Mouse (Mus musculus) midbrain, embryonic 16.5 days (tissue): Measurements from ENCODE around the gene Pxylp1. TPM values are rescaled to one million over a fixed set of nuclear protein-coding genes. Genes with fewer than 3 reads are reported as not detected.

Experiments
- ATAC-seq: fragments of 200-750 bp; cut with Nextera tagmentation; 2 replicates; pipeline ENCODE4 v1.8.0; 2017; ENCODE audit warnings: moderate TSS enrichment
- H3K27ac ChIP-seq: fragments of 300-500 bp; sonication (generic); 2 replicates; pipeline ENCODE4 v1.5.1; 2014; ENCODE audit warnings: mild to moderate bottlenecking, low read length, mixed read lengths
- H3K27me3 ChIP-seq: fragments of 300-500 bp; sonication (generic); 2 replicates; pipeline ENCODE4 v1.6.1; 2014; ENCODE audit warnings: low read depth, low read length, mixed read lengths; ENCODE audit not compliant: control insufficient read depth, insufficient read depth
- H3K36me3 ChIP-seq: fragments of 300-500 bp; sonication (generic); 2 replicates; pipeline ENCODE4 v1.6.1; 2014; ENCODE audit warnings: mild to moderate bottlenecking, low read length, moderate library complexity, mixed read lengths; ENCODE audit not compliant: control insufficient read depth, insufficient read depth
- H3K4me1 ChIP-seq: fragments of 300-500 bp; sonication (generic); 2 replicates; pipeline ENCODE4 v1.6.1; 2014; ENCODE audit warnings: mild to moderate bottlenecking, low read length, mixed read lengths; ENCODE audit not compliant: control insufficient read depth, insufficient read depth
- H3K4me2 ChIP-seq: fragments of 300-500 bp; sonication (generic); 2 replicates; pipeline ENCODE4 v1.6.1; 2014; ENCODE audit warnings: mild to moderate bottlenecking, low read length, mixed read lengths
- H3K4me3 ChIP-seq: fragments of 300-500 bp; sonication (generic); 2 replicates; pipeline ENCODE4 v1.5.1; 2014; ENCODE audit warnings: low read depth, mild to moderate bottlenecking, low read length, moderate library complexity, mixed read lengths
- H3K9ac ChIP-seq: fragments of 300-500 bp; sonication (generic); 2 replicates; pipeline ENCODE4 v1.6.1; 2014; ENCODE audit warnings: low read depth, low read length, mixed read lengths
- H3K9me3 ChIP-seq: fragments of 300-500 bp; sonication (generic); replicated peaks from 2 replicates; pipeline ENCODE4 v1.6.1; 2014; ENCODE audit warnings: mild to moderate bottlenecking, low read length, mixed read lengths; ENCODE audit not compliant: control insufficient read depth, poor library complexity, severe bottlenecking
- WGBS: fragments of 180-500 bp; shearing (Covaris S2); extraction: QIAGEN DNeasy Blood & Tissue Kit; methylation state at CpG from one replicate; pipeline ENCODE4 v1.1.7; 2014; 5-methylcytosine and 5-hydroxymethylcytosine counted together
- polyA plus RNA-seq: library from polyadenylated mRNA; unstranded; fragments of >200 nt; fragmentation: Nextera tagmentation; extraction: Ambion mirVana; gene quantifications from 2 replicates; pipeline ENCODE4 v1.2.1, GENCODE M21; 2015

Gene Pxylp1
- polyA plus RNA-seq, 1 experiment from 2014 or later = 39.3 TPM

DNA sequence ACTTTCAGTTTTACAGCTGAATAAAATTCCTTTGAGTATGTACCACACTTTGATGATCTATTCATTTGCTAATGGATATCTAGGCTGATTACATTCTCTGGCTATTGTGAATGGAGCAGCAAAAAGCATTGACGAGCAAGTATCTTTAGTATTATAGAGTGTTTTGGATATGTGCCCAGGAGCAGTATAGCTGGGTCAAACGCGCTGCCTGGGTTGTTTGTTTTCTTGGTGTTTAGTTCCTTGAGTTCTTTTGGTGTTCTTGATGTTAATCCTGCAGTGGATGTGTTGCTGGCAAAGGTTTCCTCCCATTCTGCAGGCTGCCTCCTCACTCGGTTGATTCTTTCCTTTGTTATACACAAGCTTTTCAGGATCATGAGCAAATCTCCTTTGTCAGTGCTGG, 80.5 kb downstream of the Pxylp1 start:
- H3K27ac ChIP-seq = no peak overlapping the region
- 0 out of 2 replicates have a peak, but pooled peaks cover 3% of the 10 kb centered on the region for H3K9me3 ChIP-seq
- no peak overlapping the region for H3K9ac ChIP-seq
- ATAC-seq = no peak
- H3K27me3 ChIP-seq = no peaks in the 10 kb centered on the region
- H3K4me1 ChIP-seq = no peaks in the 10 kb centered on the region
- no peak overlapping the region for H3K4me2 ChIP-seq
- 17% methylated on average over 4 of the region's 4 CpGs for WGBS
- H3K36me3 ChIP-seq = no peaks in the 10 kb centered on the region
- H3K4me3 ChIP-seq = no peak overlapping the region

DNA sequence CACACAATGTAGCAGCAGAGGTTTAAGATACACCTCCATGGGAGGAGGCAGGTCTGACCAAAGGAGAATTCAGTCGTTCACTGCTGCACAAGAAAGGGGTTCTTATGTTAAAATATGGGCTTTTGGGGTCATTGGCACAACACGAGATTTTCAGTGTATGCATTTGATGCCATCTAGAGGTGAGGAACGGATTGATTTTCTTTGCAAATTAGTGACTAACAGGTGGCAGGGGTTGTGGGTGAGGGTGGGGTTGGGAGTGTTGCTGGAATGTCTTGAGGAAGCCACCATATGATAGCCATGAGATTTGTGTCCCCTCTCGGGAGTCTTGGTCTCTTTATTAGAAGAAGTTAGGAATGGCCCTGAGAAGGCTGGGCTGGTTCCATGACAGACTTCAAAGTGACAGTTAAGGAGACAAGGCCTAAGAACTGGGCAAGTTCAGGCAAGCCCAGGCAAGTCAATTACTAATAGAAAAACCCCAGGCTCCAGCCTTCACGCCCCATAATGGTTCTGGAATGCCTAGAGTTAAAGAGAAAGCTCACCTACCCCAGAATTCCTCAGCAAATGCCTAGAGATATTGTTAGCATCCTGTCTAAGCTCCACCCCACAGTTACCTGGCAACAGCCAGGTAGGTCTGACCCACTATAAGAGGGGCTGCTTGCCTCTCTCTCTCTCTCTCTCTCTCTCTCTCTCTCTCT, 92.2 kb downstream of the Pxylp1 start:
- no peak overlapping the region for H3K4me3 ChIP-seq
- H3K9ac ChIP-seq = no peak overlapping the region
- no peaks in the 10 kb centered on the region for H3K9me3 ChIP-seq
- WGBS = 36% methylated on average over 5 of the region's 5 CpGs
- peaks cover 4% of the 10 kb centered on the region for H3K4me1 ChIP-seq
- H3K36me3 ChIP-seq = no peaks in the 10 kb centered on the region
- no peak overlapping the region for H3K4me2 ChIP-seq
- ATAC-seq = no peak
- no peaks in the 10 kb centered on the region for H3K27me3 ChIP-seq
- no peak overlapping the region for H3K27ac ChIP-seq

DNA sequence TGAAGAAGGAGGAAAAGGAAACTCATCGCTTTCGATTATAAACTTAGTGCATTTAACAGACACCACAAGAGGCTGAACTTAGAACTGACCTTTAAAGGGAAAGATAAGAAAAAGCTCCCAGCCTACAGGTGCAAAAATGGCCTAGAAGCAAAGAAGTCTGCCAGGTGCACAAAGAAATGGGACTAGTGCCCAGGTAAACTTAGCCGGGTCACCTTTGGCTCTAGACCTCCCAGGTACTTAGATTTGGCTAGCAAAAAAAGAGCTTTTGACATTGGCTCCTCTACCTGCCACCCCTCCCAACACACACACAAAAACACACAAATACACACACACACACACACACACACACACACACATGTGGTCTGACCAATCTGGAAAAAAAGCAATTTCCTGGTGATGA, 95.2 kb downstream of the Pxylp1 start:
- Histone ChIP-seq H3K27me3 (no peaks in the 10 kb centered on the region), H3K4me2 (no peak overlapping the region), H3K4me1 (peaks cover 4% of the 10 kb centered on the region), H3K27ac (no peak overlapping the region), H3K9me3 (no peaks in the 10 kb centered on the region), H3K4me3 (no peak overlapping the region), H3K9ac (no peak overlapping the region), H3K36me3 (no peaks in the 10 kb centered on the region)
- 97% methylated on average over 3 of the region's 3 CpGs for WGBS
- no peak for ATAC-seq

DNA sequence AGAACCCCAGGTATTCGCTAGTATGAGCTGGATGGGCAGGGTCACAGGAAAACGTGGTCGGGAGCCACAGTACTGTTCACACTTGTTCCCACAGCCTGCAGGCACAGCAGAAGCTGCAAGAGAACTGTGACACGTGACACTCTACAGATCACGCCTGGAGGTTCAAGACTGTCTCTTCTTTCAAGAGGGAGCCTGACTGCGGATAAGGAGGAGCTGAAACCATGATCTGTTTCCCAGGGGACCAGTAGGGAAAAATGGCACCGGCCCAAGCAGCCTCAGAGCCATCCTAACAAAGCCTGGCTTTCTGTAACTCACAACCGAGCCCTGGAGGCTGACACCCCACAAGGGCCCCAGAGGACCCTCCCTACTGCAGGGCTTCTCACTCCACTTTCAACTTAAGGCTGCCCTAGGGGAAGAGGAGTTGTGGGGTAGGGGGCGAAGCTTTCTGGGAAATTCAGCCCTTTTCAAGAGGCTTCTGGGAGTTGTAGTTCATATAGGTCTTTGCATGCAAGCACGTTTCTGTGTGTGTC, 97.0 kb downstream of the Pxylp1 start:
- Histone ChIP-seq H3K4me3 (peak overlapping the region; percentile 45), H3K27me3 (no peaks in the 10 kb centered on the region), H3K4me1 (peaks cover 4% of the 10 kb centered on the region), H3K36me3 (no peaks in the 10 kb centered on the region), H3K9me3 (no peaks in the 10 kb centered on the region), H3K9ac (peak overlapping the region; percentile 69), H3K27ac (peak overlapping the region; percentile 75), H3K4me2 (peak overlapping the region; percentile 71)
- WGBS = 9% methylated on average over 10 of the region's 10 CpGs
- peak; percentile 86 for ATAC-seq

DNA sequence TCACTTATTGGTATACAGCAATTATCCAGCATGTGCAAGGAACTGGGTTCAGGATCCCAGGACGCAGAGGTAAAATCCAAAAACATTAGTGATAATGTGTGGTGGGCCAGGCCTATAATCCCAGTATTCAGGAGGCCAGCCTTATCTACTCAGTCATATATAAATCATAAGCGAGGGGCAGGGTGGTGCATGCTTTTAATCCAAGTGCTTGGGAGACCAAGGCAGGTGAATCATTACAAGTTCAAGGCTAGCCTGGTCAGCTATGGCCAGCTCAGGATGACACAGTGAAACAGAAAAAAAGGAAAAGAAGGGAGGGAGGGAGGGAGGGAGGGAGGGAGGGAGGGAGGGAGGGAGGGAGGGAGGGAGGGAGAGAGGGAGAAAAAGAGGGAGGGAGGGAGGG, 97.9 kb downstream of the Pxylp1 start:
- no peak overlapping the region for H3K9ac ChIP-seq

DNA sequence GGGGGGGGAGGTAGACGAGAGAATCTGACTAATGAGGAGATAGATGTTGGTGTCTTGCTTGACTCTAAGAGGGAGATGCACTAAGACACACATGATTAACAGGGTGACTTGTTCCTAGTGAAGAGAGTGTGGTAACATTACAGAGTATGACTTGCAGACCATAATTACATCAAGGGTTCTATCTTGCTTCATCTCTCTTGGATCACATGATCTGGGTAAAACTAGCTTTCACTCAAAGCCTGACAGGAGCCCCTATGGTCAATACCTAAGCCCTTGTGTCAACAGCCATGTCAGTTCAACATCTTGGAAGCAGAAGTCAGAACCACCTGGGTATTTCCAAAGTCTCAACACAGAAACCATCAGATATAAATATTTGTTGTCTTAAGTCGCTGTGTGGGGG, 99.9 kb downstream of the Pxylp1 start:
- no peak for ATAC-seq
- Histone ChIP-seq H3K27ac (no peak overlapping the region), H3K4me1 (peaks cover 4% of the 10 kb centered on the region), H3K4me2 (no peak overlapping the region), H3K9ac (no peak overlapping the region), H3K9me3 (no peaks in the 10 kb centered on the region), H3K36me3 (no peaks in the 10 kb centered on the region), H3K4me3 (no peak overlapping the region), H3K27me3 (no peaks in the 10 kb centered on the region)
- 82% methylated on average over 2 of the region's 2 CpGs for whole genome bisulfite sequencing

More for the DNA sequence above, 97.9 kb downstream of the Pxylp1 start:
- no peak overlapping the region for H3K27ac ChIP-seq
- peaks cover 4% of the 10 kb centered on the region for H3K4me1 ChIP-seq
- WGBS = 95% methylated on average over 2 of the region's 2 CpGs
- no peak for ATAC-seq
- no peaks in the 10 kb centered on the region for H3K36me3 ChIP-seq
- no peak overlapping the region for H3K4me2 ChIP-seq
- no peaks in the 10 kb centered on the region for H3K9me3 ChIP-seq
- H3K4me3 ChIP-seq = no peak overlapping the region
- H3K27me3 ChIP-seq = no peaks in the 10 kb centered on the region

DNA sequence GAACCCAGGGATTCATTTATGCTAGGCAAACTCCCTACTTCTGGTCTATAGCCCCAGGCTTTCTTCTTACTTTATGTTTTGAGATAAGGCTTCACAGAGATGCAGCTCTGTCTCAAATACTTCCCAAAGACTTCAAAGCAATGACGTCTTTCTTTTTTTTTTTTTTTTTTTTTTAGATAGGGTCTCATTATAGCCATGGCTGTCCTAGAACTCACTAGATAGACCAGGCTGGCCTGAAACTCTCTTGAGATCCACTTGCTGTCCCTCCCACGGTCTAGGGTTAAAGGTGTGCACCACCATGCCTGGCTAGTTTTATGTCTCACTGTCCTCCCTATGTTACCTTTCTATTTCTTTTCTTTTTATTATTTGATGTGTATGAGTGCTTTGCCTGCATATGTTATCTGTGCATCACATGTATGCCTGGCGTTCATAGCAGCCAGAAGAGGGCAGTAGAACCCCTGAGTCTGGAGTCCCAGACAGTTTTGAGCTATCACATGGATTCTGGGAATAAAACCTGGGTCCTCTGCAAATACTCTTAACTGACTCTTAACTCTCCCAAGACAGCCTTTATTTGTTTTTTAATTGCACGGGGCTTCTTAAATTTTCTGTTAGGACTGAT, 102.0 kb downstream of the Pxylp1 start:
- no peak overlapping the region for H3K4me3 ChIP-seq
- H3K36me3 ChIP-seq = no peaks in the 10 kb centered on the region
- no peak overlapping the region for H3K27ac ChIP-seq
- H3K9me3 ChIP-seq = no peaks in the 10 kb centered on the region
- no peak for ATAC-seq
- no peak overlapping the region for H3K9ac ChIP-seq
- 45% methylated on average over 4 of the region's 4 CpGs for WGBS
- no peak overlapping the region for H3K4me2 ChIP-seq
- H3K27me3 ChIP-seq = no peaks in the 10 kb centered on the region
- H3K4me1 ChIP-seq = peaks cover under 1% of the 10 kb centered on the region; the same call in 1 of the 2 replicates

DNA sequence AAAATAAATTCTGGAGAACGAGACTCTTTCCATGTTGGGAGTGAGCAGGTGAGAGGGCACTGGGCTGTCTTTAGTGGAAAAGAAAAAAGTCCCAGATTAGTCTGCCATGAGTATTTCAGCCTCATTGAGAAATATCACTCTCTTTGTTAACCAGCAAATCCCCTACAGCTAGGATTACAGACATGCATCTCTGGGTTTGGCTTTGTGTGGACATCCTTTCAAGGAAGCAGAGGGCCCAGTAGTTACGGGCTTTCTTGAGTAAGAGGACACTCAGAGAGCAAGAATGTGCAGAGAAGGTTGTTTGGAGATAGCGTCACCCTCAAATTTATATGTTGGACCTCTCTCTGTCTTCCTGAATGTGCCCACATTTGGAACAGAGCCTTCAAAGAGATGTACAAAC, 102.6 kb downstream of the Pxylp1 start:
- Histone ChIP-seq H3K36me3 (no peaks in the 10 kb centered on the region), H3K4me2 (no peak overlapping the region), H3K9ac (no peak overlapping the region), H3K27me3 (no peaks in the 10 kb centered on the region), H3K9me3 (no peaks in the 10 kb centered on the region), H3K4me1 (no peaks in the 10 kb centered on the region), H3K4me3 (no peak overlapping the region), H3K27ac (no peak overlapping the region)
- 62% methylated on average over 3 of the region's 3 CpGs for WGBS
- ATAC-seq = no peak

DNA sequence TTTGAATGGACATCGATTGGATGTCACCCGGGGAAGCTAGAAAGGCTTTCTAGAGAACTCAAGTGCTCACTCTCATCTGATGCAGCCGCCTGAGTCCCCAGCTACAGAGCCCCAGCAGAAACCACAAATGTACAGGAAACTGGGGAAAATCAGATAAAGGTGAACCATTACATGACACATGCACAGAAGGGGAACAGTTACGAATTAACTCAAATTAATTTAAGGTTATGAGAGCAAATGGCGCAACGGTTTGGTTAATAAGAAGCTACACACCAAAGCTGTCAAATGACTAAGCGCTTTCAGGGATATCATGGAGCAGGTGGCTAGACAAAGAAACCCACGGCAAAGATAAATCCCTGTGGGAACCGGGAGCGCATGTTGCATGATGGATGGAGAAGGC, 104.7 kb downstream of the Pxylp1 start:
- H3K27me3 ChIP-seq = no peaks in the 10 kb centered on the region
- H3K4me2 ChIP-seq = no peak overlapping the region
- H3K4me3 ChIP-seq = no peak overlapping the region
- no peak for ATAC-seq
- WGBS = 76% methylated on average over 10 of the region's 10 CpGs
- H3K27ac ChIP-seq = no peak overlapping the region
- H3K9ac ChIP-seq = no peak overlapping the region
- no peaks in the 10 kb centered on the region for H3K4me1 ChIP-seq
- H3K36me3 ChIP-seq = no peaks in the 10 kb centered on the region
- H3K9me3 ChIP-seq = no peaks in the 10 kb centered on the region
